In the genomic region with DNA sequence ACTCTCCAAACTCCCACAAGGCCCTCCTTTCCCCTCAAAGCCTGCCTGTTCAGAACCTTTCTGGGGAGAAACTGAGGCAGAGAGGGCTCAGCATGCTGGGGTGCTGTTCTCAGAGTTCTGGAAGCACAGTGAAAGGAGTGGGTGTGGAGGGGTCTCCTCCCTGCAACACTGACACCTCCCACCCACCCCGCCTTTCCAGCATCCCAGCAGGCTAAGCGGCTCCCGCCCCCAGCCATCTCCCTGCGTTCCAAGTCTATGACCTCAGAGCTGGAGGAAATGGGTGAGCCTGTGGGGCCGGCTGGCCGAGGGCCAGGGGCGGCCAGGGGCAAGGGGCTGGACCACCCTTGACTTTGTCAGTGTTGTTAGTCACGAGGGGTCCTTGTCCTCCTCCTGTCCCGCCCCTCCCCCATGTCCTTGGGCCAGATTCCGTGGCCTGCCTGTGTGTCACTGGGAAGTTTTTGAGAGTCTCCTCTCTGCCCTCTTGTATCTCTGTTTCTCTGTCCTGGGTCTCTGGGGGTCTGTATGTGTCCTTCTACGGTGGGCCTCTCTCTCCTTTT, we compare ENCODE assay signal across 12 mouse cellular contexts. TPM values are rescaled to one million over a fixed set of nuclear protein-coding genes. Genes with fewer than 3 reads are reported as not detected.
DNase-seq lines count a peak whose midpoint lies in the region; ATAC-seq and TF ChIP-seq lines count a peak whose summit lies in the region.
"Had no signal": no experiment of that assay in that cellular context is flagged by ENCODE, and none has a peak within 500 bp of the region (broad histone marks: within the 10 kb centered on the region; RNA-seq: fewer than 3 reads in every experiment).

No protein-coding gene starts in this region.

- no peaks in the 10 kb centered on the region for H3K9me3 ChIP-seq in embryonic facial prominence, embryonic 14.5 days (ENCODE audit: control insufficient read depth, low read length)
- H3K9me3 ChIP-seq in embryonic facial prominence, embryonic 10.5 days = no peaks in the 10 kb centered on the region
- no peaks in the 10 kb centered on the region for H3K9me3 ChIP-seq in kidney, embryonic 16.5 days (ENCODE audit: low read length)
- no peaks in the 10 kb centered on the region for H3K9me3 ChIP-seq in midbrain, embryonic 16.5 days (replicated peaks; ENCODE audit: control insufficient read depth, low read length, poor library complexity, severe bottlenecking)
- H3K9me3 ChIP-seq in midbrain, postnatal 0 days (ENCODE audit: low read length) = no peaks in the 10 kb centered on the region

- H3K27me3 ChIP-seq in embryonic facial prominence, embryonic 14.5 days (replicated peaks; ENCODE audit: control insufficient read depth, insufficient read depth, low read length) = peaks cover 24% of the 10 kb centered on the region
- H3K27me3 ChIP-seq in embryonic facial prominence, embryonic 10.5 days (replicated peaks; ENCODE audit: low read depth, poor library complexity, severe bottlenecking) = peaks cover 98% of the 10 kb centered on the region
- H3K27me3 ChIP-seq in kidney, embryonic 16.5 days (ENCODE audit: insufficient read depth, low read length) = peaks cover 8% of the 10 kb centered on the region
- H3K27me3 ChIP-seq in midbrain, embryonic 16.5 days (ENCODE audit: control insufficient read depth, insufficient read depth, low read depth, low read length) = no peaks in the 10 kb centered on the region
- no peaks in the 10 kb centered on the region for H3K27me3 ChIP-seq in midbrain, postnatal 0 days (ENCODE audit: insufficient read depth, low read length)

- 25% methylated on average over 11 of the region's 11 CpGs for WGBS in embryonic facial prominence, embryonic 14.5 days
- 28% methylated on average over 11 of the region's 11 CpGs for WGBS in embryonic facial prominence, embryonic 10.5 days
- 6% methylated on average over 11 of the region's 11 CpGs for WGBS in kidney, embryonic 16.5 days
- WGBS in midbrain, embryonic 16.5 days = 24% methylated on average over 11 of the region's 11 CpGs
- WGBS in midbrain, postnatal 0 days = 41% methylated on average over 11 of the region's 11 CpGs

- no peaks in the 10 kb centered on the region for H3K36me3 ChIP-seq in embryonic facial prominence, embryonic 14.5 days (ENCODE audit: control insufficient read depth, insufficient read depth, low read length)
- no peaks in the 10 kb centered on the region for H3K36me3 ChIP-seq in embryonic facial prominence, embryonic 10.5 days (replicated peaks)
- no peaks in the 10 kb centered on the region for H3K36me3 ChIP-seq in kidney, embryonic 16.5 days (ENCODE audit: insufficient read depth, low read length)
- H3K36me3 ChIP-seq in midbrain, embryonic 16.5 days (ENCODE audit: control insufficient read depth, insufficient read depth, low read length) = peaks cover 35% of the 10 kb centered on the region
- peaks cover 53% of the 10 kb centered on the region for H3K36me3 ChIP-seq in midbrain, postnatal 0 days (ENCODE audit: insufficient read depth, low read length)

- ATAC-seq in embryonic facial prominence, embryonic 14.5 days (ENCODE audit: low read depth) = peak; percentile 28; the same call in 1 of the 2 replicates
- ATAC-seq in kidney, embryonic 16.5 days (ENCODE audit: low FRiP score, low TSS enrichment) = peak; percentile 46; the same call in 1 of the 2 replicates
- no peak for ATAC-seq in midbrain, embryonic 16.5 days
- ATAC-seq in midbrain, postnatal 0 days (ENCODE audit: low FRiP score) = no peak
- ATAC-seq: Patski had no signal

- no peak for DNase-seq in embryonic facial prominence, embryonic 14.5 days (ENCODE audit: low spot score)
- DNase-seq in embryonic facial prominence, embryonic 10.5 days (ENCODE audit: low spot score) = no peak
- no peak for DNase-seq in kidney, postnatal 14 days
- no peak for DNase-seq in midbrain, postnatal 0 days (ENCODE audit: low spot score)
- peak; percentile 23 to 52 for DNase-seq in lung, postnatal 4 days
- DNase-seq in cerebellum, postnatal 36 days = no peak
- DNase-seq: cerebellum, adult 9-11 months; thymus, postnatal 36 days had no signal

- TF ChIP-seq CTCF in midbrain, postnatal 0 days (IDR thresholded peaks at IDR 0.05) = no peak

- no peak overlapping the region for H3K9ac ChIP-seq in embryonic facial prominence, embryonic 14.5 days (ENCODE audit: low read depth, low read length)
- no peak overlapping the region for H3K9ac ChIP-seq in kidney, embryonic 16.5 days (replicated peaks; ENCODE audit: low read length)
- H3K9ac ChIP-seq in midbrain, embryonic 16.5 days (ENCODE audit: low read depth, low read length) = no peak overlapping the region
- no peak overlapping the region for H3K9ac ChIP-seq in midbrain, postnatal 0 days (replicated peaks; ENCODE audit: low read length, poor library complexity, severe bottlenecking)

- H3K4me1 ChIP-seq in embryonic facial prominence, embryonic 14.5 days (ENCODE audit: control insufficient read depth, insufficient read depth, low read length) = no peaks in the 10 kb centered on the region
- peaks cover 11% of the 10 kb centered on the region for H3K4me1 ChIP-seq in embryonic facial prominence, embryonic 10.5 days
- peaks cover 7% of the 10 kb centered on the region; the same call in 1 of the 2 replicates for H3K4me1 ChIP-seq in kidney, embryonic 16.5 days (ENCODE audit: insufficient read depth, low read length)
- H3K4me1 ChIP-seq in midbrain, embryonic 16.5 days (ENCODE audit: control insufficient read depth, insufficient read depth, low read length) = no peaks in the 10 kb centered on the region
- no peaks in the 10 kb centered on the region for H3K4me1 ChIP-seq in midbrain, postnatal 0 days (ENCODE audit: insufficient read depth, low read length)

- no peak overlapping the region for H3K27ac ChIP-seq in embryonic facial prominence, embryonic 14.5 days (replicated peaks; ENCODE audit: low read depth, low read length)
- H3K27ac ChIP-seq in embryonic facial prominence, embryonic 10.5 days (replicated peaks) = no peak overlapping the region
- no peak overlapping the region for H3K27ac ChIP-seq in kidney, embryonic 16.5 days (ENCODE audit: low read length)
- H3K27ac ChIP-seq in midbrain, embryonic 16.5 days (ENCODE audit: low read length) = 0 out of 2 replicates have a peak overlapping the region, but pooled peaks have one; percentile 28
- no peak overlapping the region for H3K27ac ChIP-seq in midbrain, postnatal 0 days (ENCODE audit: low read depth, low read length)

- no peak overlapping the region for H3K4me3 ChIP-seq in embryonic facial prominence, embryonic 14.5 days (ENCODE audit: low read depth, low read length)
- no peak overlapping the region for H3K4me3 ChIP-seq in embryonic facial prominence, embryonic 10.5 days
- H3K4me3 ChIP-seq in kidney, embryonic 16.5 days (ENCODE audit: low read length) = no peak overlapping the region
- H3K4me3 ChIP-seq in midbrain, embryonic 16.5 days (ENCODE audit: low read depth, low read length) = no peak overlapping the region
- H3K4me3 ChIP-seq in midbrain, postnatal 0 days (ENCODE audit: low read depth, low read length) = no peak overlapping the region

- no peak overlapping the region for H3K4me2 ChIP-seq in embryonic facial prominence, embryonic 14.5 days (ENCODE audit: low read depth, low read length)
- no peak overlapping the region for H3K4me2 ChIP-seq in kidney, embryonic 16.5 days (replicated peaks; ENCODE audit: low read depth, low read length)
- H3K4me2 ChIP-seq in midbrain, embryonic 16.5 days (ENCODE audit: low read length) = no peak overlapping the region
- no peak overlapping the region for H3K4me2 ChIP-seq in midbrain, postnatal 0 days (ENCODE audit: low read depth, low read length, poor library complexity, severe bottlenecking)

RNA-seq across cellular contexts. Expression of gene Shank1, which starts 33.5 kb away (rescaled TPM):
- 3.6 and 3.7 TPM in 2 replicates for polyA plus RNA-seq in embryonic facial prominence, embryonic 14.5 days (2014; fragmentation: Nextera tagmentation; extraction: Ambion mirVana)
- polyA plus RNA-seq in embryonic facial prominence, embryonic 10.5 days (2016; fragmentation: Nextera tagmentation; extraction: Ambion mirVana) = 0.80 and 0.97 TPM in 2 replicates
- polyA plus RNA-seq in kidney, embryonic 16.5 days (2015; fragmentation: Nextera tagmentation; extraction: Ambion mirVana) = 1.5 and 1.7 TPM in 2 replicates
- 35.6 and 36.8 TPM in 2 replicates for polyA plus RNA-seq in midbrain, embryonic 16.5 days (2015; fragmentation: Nextera tagmentation; extraction: Ambion mirVana)
- total RNA-seq in midbrain, postnatal 0 days (2014; rRNA removed) = 48.1 and 60.3 TPM in 2 replicates
- polyA plus RNA-seq in midbrain, postnatal 0 days (2015; fragmentation: Nextera tagmentation; extraction: Ambion mirVana) = 33.9 and 39.2 TPM in 2 replicates

RNA-seq across cellular contexts. Expression of gene Clec11a, which starts 36.8 kb away (rescaled TPM):
- polyA plus RNA-seq in embryonic facial prominence, embryonic 14.5 days (2014; fragmentation: Nextera tagmentation; extraction: Ambion mirVana) = 27.3 and 34.6 TPM in 2 replicates
- polyA plus RNA-seq in embryonic facial prominence, embryonic 10.5 days (2016; fragmentation: Nextera tagmentation; extraction: Ambion mirVana) = 1.5 and 1.8 TPM in 2 replicates
- polyA plus RNA-seq in kidney, embryonic 16.5 days (2015; fragmentation: Nextera tagmentation; extraction: Ambion mirVana) = 3.6 and 5.8 TPM in 2 replicates
- polyA plus RNA-seq in midbrain, embryonic 16.5 days (2015; fragmentation: Nextera tagmentation; extraction: Ambion mirVana) = 4.0 and 4.2 TPM in 2 replicates
- 3.2 and 3.9 TPM in 2 replicates for total RNA-seq in midbrain, postnatal 0 days (2014; rRNA removed)
- 3.5 and 3.8 TPM in 2 replicates for polyA plus RNA-seq in midbrain, postnatal 0 days (2015; fragmentation: Nextera tagmentation; extraction: Ambion mirVana)

RNA-seq across cellular contexts. Expression of gene Syt3, which starts 40.4 kb away (rescaled TPM):
- 2.4 and 2.6 TPM in 2 replicates for polyA plus RNA-seq in embryonic facial prominence, embryonic 14.5 days (2014; fragmentation: Nextera tagmentation; extraction: Ambion mirVana)
- polyA plus RNA-seq in embryonic facial prominence, embryonic 10.5 days (2016; fragmentation: Nextera tagmentation; extraction: Ambion mirVana) = 1.8 and 2.4 TPM in 2 replicates
- polyA plus RNA-seq in kidney, embryonic 16.5 days (2015; fragmentation: Nextera tagmentation; extraction: Ambion mirVana) = 2.7 and 3.4 TPM in 2 replicates
- 57.4 and 73.2 TPM in 2 replicates for polyA plus RNA-seq in midbrain, embryonic 16.5 days (2015; fragmentation: Nextera tagmentation; extraction: Ambion mirVana)
- 119 and 144 TPM in 2 replicates for total RNA-seq in midbrain, postnatal 0 days (2014; rRNA removed)
- polyA plus RNA-seq in midbrain, postnatal 0 days (2015; fragmentation: Nextera tagmentation; extraction: Ambion mirVana) = 88.4 and 96.7 TPM in 2 replicates
- polyA plus RNA-seq: C2C12 had no signal

RNA-seq across cellular contexts. Expression of gene 1700008O03Rik, which starts 42.1 kb away (rescaled TPM):
- 0.33 and 0.80 TPM in 2 replicates for polyA plus RNA-seq in embryonic facial prominence, embryonic 14.5 days (2014; fragmentation: Nextera tagmentation; extraction: Ambion mirVana)
- 1.1 and 1.9 TPM in 2 replicates for polyA plus RNA-seq in embryonic facial prominence, embryonic 10.5 days (2016; fragmentation: Nextera tagmentation; extraction: Ambion mirVana)
- 0.64 and 1.1 TPM in 2 replicates for polyA plus RNA-seq in kidney, embryonic 16.5 days (2015; fragmentation: Nextera tagmentation; extraction: Ambion mirVana)
- 2.0 and 3.6 TPM in 2 replicates for polyA plus RNA-seq in midbrain, embryonic 16.5 days (2015; fragmentation: Nextera tagmentation; extraction: Ambion mirVana)
- total RNA-seq in midbrain, postnatal 0 days (2014; rRNA removed) = 0.38 and 1.4 TPM in 2 replicates
- 3.8 and 5.2 TPM in 2 replicates for polyA plus RNA-seq in midbrain, postnatal 0 days (2015; fragmentation: Nextera tagmentation; extraction: Ambion mirVana)

Comparison
In these comparisons a context has a peak if more than half of its experiments do, and no peak if none do; other contexts are left out.
1. ATAC-seq: peak in embryonic facial prominence, embryonic 14.5 days (single experiment) and kidney, embryonic 16.5 days (single experiment); none in midbrain, embryonic 16.5 days (single experiment) and midbrain, postnatal 0 days (single experiment).
2. DNase-seq: peak in lung, postnatal 4 days (2 of 2); none in embryonic facial prominence, embryonic 14.5 days (single experiment), embryonic facial prominence, embryonic 10.5 days (single experiment), kidney, postnatal 14 days (single experiment), midbrain, postnatal 0 days (single experiment) and cerebellum, postnatal 36 days (0 of 2).
3. RNA of gene Syt3, which starts 40.4 kb away (polyA plus RNA-seq): 88.4 to 96.7 TPM in midbrain, postnatal 0 days and 57.4 to 73.2 TPM in midbrain, embryonic 16.5 days; 2.7 to 3.4 TPM in kidney, embryonic 16.5 days, 2.4 to 2.6 TPM in embryonic facial prominence, embryonic 14.5 days and 1.8 to 2.4 TPM in embryonic facial prominence, embryonic 10.5 days; every median in the first group is over 10 times any median in the second.